Mouse (Mus musculus): Measurements from ENCODE around the gene B3gnt9.

- TF ChIP-seq CTCF (IDR thresholded peaks at IDR 0.05; ENCODE audit: borderline replicate concordance, extremely low read depth, insufficient read depth, insufficient read length) (no peak), POLR2A (IDR thresholded peaks at IDR 0.05; ENCODE audit: borderline replicate concordance, extremely low read depth, insufficient read depth, insufficient read length, poor library complexity, severe bottlenecking) (no peak)
Observed at GRCm38 (mm10) chr8:105292471-105292870, 37.5 kb upstream of the B3gnt9 start.
